ENCODE assay signal across 30 mouse cellular contexts in the genomic region with DNA sequence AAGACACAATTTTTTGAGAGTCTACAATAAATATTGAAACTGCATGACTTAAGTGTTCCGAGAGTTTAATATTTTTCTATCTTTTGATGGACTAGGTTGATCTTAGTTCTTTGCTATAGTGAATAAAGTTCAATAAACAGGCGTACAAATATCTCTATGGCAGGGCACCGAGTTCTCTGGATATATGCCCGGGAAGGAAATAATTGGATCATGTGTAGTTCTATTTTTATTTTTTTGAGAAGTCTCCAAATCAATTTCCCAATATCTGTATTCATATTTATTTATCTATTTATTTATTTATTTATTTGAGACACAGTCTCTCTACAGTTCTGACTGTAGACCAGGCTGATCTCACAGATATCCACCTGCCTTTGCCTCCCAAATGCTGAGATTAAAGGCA. TPM values are rescaled to one million over a fixed set of nuclear protein-coding genes. Genes with fewer than 3 reads are reported as not detected.
"Had no signal": no experiment of that assay in that cellular context is flagged by ENCODE, and none has a peak within 500 bp of the region (broad histone marks: within the 10 kb centered on the region; RNA-seq: fewer than 3 reads in every experiment).

No protein-coding gene starts in this region.

- H3K36me3 ChIP-seq: embryonic facial prominence, embryonic 10.5 days; embryonic facial prominence, embryonic 12.5 days; embryonic facial prominence, embryonic 13.5 days; embryonic facial prominence, embryonic 15.5 days; forebrain, embryonic 10.5 days; forebrain, embryonic 15.5 days had no signal

- H3K27me3 ChIP-seq: embryonic facial prominence, embryonic 12.5 days; embryonic facial prominence, embryonic 15.5 days; forebrain, embryonic 13.5 days; forebrain, embryonic 15.5 days had no signal

- H3K9ac ChIP-seq: embryonic facial prominence, embryonic 13.5 days; embryonic facial prominence, embryonic 15.5 days had no signal

- H3K27ac ChIP-seq: embryonic facial prominence, embryonic 12.5 days; embryonic facial prominence, embryonic 13.5 days; embryonic facial prominence, embryonic 15.5 days; gastrocnemius, adult 2 months; heart, adult 2 months had no signal

- H3K4me3 ChIP-seq: embryonic facial prominence, embryonic 13.5 days; erythroblast, embryonic 14.5 days; gastrocnemius, adult 2 months; heart, adult 2 months had no signal

- H3K4me1 ChIP-seq: embryonic facial prominence, embryonic 12.5 days; embryonic facial prominence, embryonic 13.5 days had no signal

- DNase-seq: gastrocnemius, adult 2 months; gastrocnemius, postnatal 10 days; gastrocnemius, postnatal 14 days; gastrocnemius, postnatal 25 days; gastrocnemius, postnatal 36 days; heart, adult 18-20 months; heart, adult 2 months had no signal

- H3K9me3 ChIP-seq: embryonic facial prominence, embryonic 10.5 days; embryonic facial prominence, embryonic 12.5 days; embryonic facial prominence, embryonic 13.5 days; embryonic facial prominence, embryonic 15.5 days; forebrain, embryonic 10.5 days; forebrain, embryonic 13.5 days; forebrain, embryonic 15.5 days had no signal

RNA-seq across cellular contexts. Expression of a gene that starts 36.4 kb away (rescaled TPM):
- total RNA-seq: common myeloid progenitor, adult 5-6 weeks; forebrain, postnatal 0 days; gastrocnemius, adult 18-20 months; gastrocnemius, adult 2 months; gastrocnemius, adult 8-10 months; gastrocnemius, postnatal 10 days; gastrocnemius, postnatal 14 days; gastrocnemius, postnatal 25 days; gastrocnemius, postnatal 36 days; gastrocnemius, postnatal 4 days; granulocyte monocyte progenitor cell, adult 5-6 weeks; heart, adult 18-20 months; heart, adult 2 months; heart, adult 8-10 months had no signal
- polyA plus RNA-seq: embryonic facial prominence, embryonic 10.5 days; erythroblast, embryonic 14.5 days; heart, adult 2 months had no signal

RNA-seq across cellular contexts. Expression of a gene that starts 44.6 kb away (rescaled TPM):
- total RNA-seq: common myeloid progenitor, adult 5-6 weeks; forebrain, postnatal 0 days; gastrocnemius, adult 18-20 months; gastrocnemius, adult 2 months; gastrocnemius, adult 8-10 months; gastrocnemius, postnatal 10 days; gastrocnemius, postnatal 14 days; gastrocnemius, postnatal 25 days; gastrocnemius, postnatal 36 days; gastrocnemius, postnatal 4 days; granulocyte monocyte progenitor cell, adult 5-6 weeks; heart, adult 18-20 months; heart, adult 2 months; heart, adult 8-10 months had no signal
- polyA plus RNA-seq: cortical plate, adult 2 months; embryonic facial prominence, embryonic 10.5 days; embryonic facial prominence, embryonic 11.5 days; embryonic facial prominence, embryonic 12.5 days; embryonic facial prominence, embryonic 13.5 days; embryonic facial prominence, embryonic 14.5 days; embryonic facial prominence, embryonic 15.5 days; erythroblast, embryonic 14.5 days; forebrain, embryonic 10.5 days; forebrain, embryonic 11.5 days; forebrain, embryonic 13.5 days; forebrain, embryonic 14.5 days; forebrain, embryonic 15.5 days; forebrain, embryonic 16.5 days; forebrain, postnatal 0 days; frontal cortex, adult 2 months; gonadal fat pad, adult 2 months; heart, adult 2 months had no signal
